Mouse (Mus musculus) lung, postnatal 0 days (tissue): ENCODE measurements around the gene Trak1. TPM values are rescaled to one million over a fixed set of nuclear protein-coding genes. Genes with fewer than 3 reads are reported as not detected.
"Not testable (repeated sequence)": the region's sequence is repeated elsewhere in the genome, so short reads cannot be mapped to it uniquely, and the experiment has no call there.

Source experiments
- ATAC-seq: fragments of 200-750 bp; cut with Nextera tagmentation; 2 replicates; pipeline ENCODE4 v1.8.0; 2017; ENCODE audit warnings: moderate library complexity
- DNase-seq: peaks from one replicate; pipeline ENCODE4 v3.0.0-alpha.2; 2016; ENCODE audit warnings: low spot score
- H3K27ac ChIP-seq: fragments of 300-500 bp; sonication (generic); 2 replicates; pipeline ENCODE4 v1.5.1; 2014; ENCODE audit warnings: antibody characterized with exemption, mild to moderate bottlenecking, low read length, mixed read lengths
- H3K27me3 ChIP-seq: fragments of 300-500 bp; sonication (generic); replicated peaks from 2 replicates; pipeline ENCODE4 v1.6.1; 2014; ENCODE audit warnings: low read length, mixed read lengths; ENCODE audit not compliant: insufficient read depth
- H3K36me3 ChIP-seq: fragments of 300-500 bp; sonication (generic); 2 replicates; pipeline ENCODE4 v1.6.1; 2014; ENCODE audit warnings: low read length, mixed read lengths; ENCODE audit not compliant: insufficient read depth
- H3K4me1 ChIP-seq: fragments of 300-500 bp; sonication (generic); 2 replicates; pipeline ENCODE4 v1.6.1; 2014; ENCODE audit warnings: antibody characterized with exemption, low read depth, low read length, mixed read lengths; ENCODE audit not compliant: insufficient read depth
- H3K4me2 ChIP-seq: fragments of 300-500 bp; sonication (generic); replicated peaks from 2 replicates; pipeline ENCODE4 v1.6.1; 2014; ENCODE audit warnings: low read depth, mild to moderate bottlenecking, low read length, moderate library complexity, mixed read lengths
- H3K4me3 ChIP-seq: fragments of 300-500 bp; sonication (generic); 2 replicates; pipeline ENCODE4 v1.5.1; 2014; ENCODE audit warnings: low read depth, low read length
- H3K9ac ChIP-seq: fragments of 300-500 bp; sonication (generic); replicated peaks from 2 replicates; pipeline ENCODE4 v1.6.1; 2014; ENCODE audit warnings: low read depth, mild to moderate bottlenecking
- H3K9me3 ChIP-seq: fragments of 300-500 bp; sonication (generic); 2 replicates; pipeline ENCODE4 v1.6.1; 2016; ENCODE audit warnings: low read length, mixed read lengths
- CTCF ChIP-seq: IDR thresholded peaks from 2 replicates; pipeline ENCODE4 v1.5.1; 2016; ENCODE audit warnings: antibody characterized with exemption, mild to moderate bottlenecking
- EP300 ChIP-seq: IDR thresholded peaks from 2 replicates; pipeline ENCODE4 v1.6.1; 2016; ENCODE audit warnings: antibody characterized with exemption, mild to moderate bottlenecking, control low read depth
- WGBS: fragments of 180-500 bp; shearing (Covaris S2); extraction: QIAGEN DNeasy Blood & Tissue Kit; methylation state at CpG from one replicate; pipeline ENCODE4 v1.1.7; 2014; 5-methylcytosine and 5-hydroxymethylcytosine counted together
- polyA plus RNA-seq: library from polyadenylated mRNA; unstranded; fragments of >200 nt; fragmentation: Nextera tagmentation; extraction: Ambion mirVana; gene quantifications from 2 replicates; pipeline ENCODE4 v1.2.1, GENCODE M21; 2015

Trak1 gene
- polyA plus RNA-seq, 1 experiment from 2014 or later: 28.6 TPM

- TF ChIP-seq CTCF: no peak
- no peak for TF ChIP-seq EP300
- Histone ChIP-seq H3K9me3 (no peaks in the 10 kb centered on the region), H3K27ac (no peak overlapping the region)
These were observed 23.8 kb downstream of the Trak1 start for GRCm38 (mm10) chr9:121321118-121321517.

GRCm38 (mm10) chr9:121322034-121322433 lies 24.7 kb downstream of the Trak1 start:
- Histone ChIP-seq H3K36me3 (no peaks in the 10 kb centered on the region), H3K9ac (no peak overlapping the region), H3K27ac (no peak overlapping the region), H3K4me3 (no peak overlapping the region), H3K27me3 (no peaks in the 10 kb centered on the region), H3K9me3 (no peaks in the 10 kb centered on the region), H3K4me2 (no peak overlapping the region), H3K4me1 (peaks cover 2% of the 10 kb centered on the region; the same call in 1 of the 2 replicates)
- WGBS: 95% methylated on average over 14 of the region's 14 CpGs
- DNase-seq: no peak
- no peak for TF ChIP-seq CTCF
- no peak for TF ChIP-seq EP300
- no peak for ATAC-seq

More at GRCm38 (mm10) chr9:121321118-121321517, 23.8 kb downstream of the Trak1 start:
- no peak overlapping the region for H3K4me3 ChIP-seq
- H3K9ac ChIP-seq: no peak overlapping the region
- ATAC-seq: no peak
- DNase-seq: no peak
- peaks cover 9% of the 10 kb centered on the region for H3K4me1 ChIP-seq
- H3K36me3 ChIP-seq: no peaks in the 10 kb centered on the region; the same call in 1 of the 2 replicates
- H3K4me2 ChIP-seq: no peak overlapping the region
- no peaks in the 10 kb centered on the region for H3K27me3 ChIP-seq
- WGBS: 88% methylated on average over 2 of the region's 2 CpGs

GRCm38 (mm10) chr9:121328342-121328741 lies 31.0 kb downstream of the Trak1 start:
- not testable (repeated sequence) for H3K27me3 ChIP-seq, H3K4me1 ChIP-seq, ATAC-seq, H3K9me3 ChIP-seq, H3K4me3 ChIP-seq, DNase-seq, H3K27ac ChIP-seq, H3K36me3 ChIP-seq, H3K4me2 ChIP-seq, H3K9ac ChIP-seq
- 94% methylated on average over 16 of the region's 21 CpGs for WGBS

- DNase-seq (peak; percentile 50), ATAC-seq (peak; percentile 59)
- TF ChIP-seq CTCF: no peak
- TF ChIP-seq EP300: no peak
- no peaks in the 10 kb centered on the region for H3K36me3 ChIP-seq
- H3K27ac ChIP-seq: peak overlapping the region; percentile 45; the same call in 1 of the 2 replicates
- no peak overlapping the region for H3K4me2 ChIP-seq
- peaks cover 10% of the 10 kb centered on the region for H3K4me1 ChIP-seq
- 39% methylated on average over 8 of the region's 8 CpGs for WGBS
- no peaks in the 10 kb centered on the region for H3K9me3 ChIP-seq
- H3K27me3 ChIP-seq: no peaks in the 10 kb centered on the region
- no peak overlapping the region for H3K4me3 ChIP-seq
- no peak overlapping the region for H3K9ac ChIP-seq
These were observed 31.9 kb downstream of the Trak1 start for GRCm38 (mm10) chr9:121329181-121329580.

- H3K4me2 ChIP-seq: no peak overlapping the region
- H3K36me3 ChIP-seq: no peaks in the 10 kb centered on the region
- 87% methylated on average over 5 of the region's 5 CpGs for WGBS
- DNase-seq (no peak), ATAC-seq (no peak)
- peaks cover 10% of the 10 kb centered on the region for H3K4me1 ChIP-seq
- no peaks in the 10 kb centered on the region for H3K9me3 ChIP-seq
- TF ChIP-seq EP300 (no peak), CTCF (no peak)
- H3K9ac ChIP-seq: no peak overlapping the region
- no peak overlapping the region for H3K27ac ChIP-seq
- no peak overlapping the region for H3K4me3 ChIP-seq
- H3K27me3 ChIP-seq: no peaks in the 10 kb centered on the region
These were observed 32.8 kb downstream of the Trak1 start for GRCm38 (mm10) chr9:121330065-121330464.

- H3K27ac ChIP-seq: peak overlapping the region; percentile 43; the same call in 1 of the 2 replicates
- H3K27me3 ChIP-seq: no peaks in the 10 kb centered on the region
- no peak overlapping the region for H3K4me3 ChIP-seq
- TF ChIP-seq CTCF: no peak
- no peak for TF ChIP-seq EP300
- H3K9ac ChIP-seq: no peak overlapping the region
- no peaks in the 10 kb centered on the region for H3K36me3 ChIP-seq
- peak; percentile 64 for DNase-seq
- WGBS: 32% methylated on average over 5 of the region's 5 CpGs
- ATAC-seq: peak; percentile 39
- no peaks in the 10 kb centered on the region for H3K9me3 ChIP-seq
- no peak overlapping the region for H3K4me2 ChIP-seq
- peaks cover 10% of the 10 kb centered on the region for H3K4me1 ChIP-seq
These were observed 34.1 kb downstream of the Trak1 start for GRCm38 (mm10) chr9:121331438-121331837.
